ENCODE assay signal across 14 mouse cellular contexts in genomic region chr5:137528247-137528968, GRCm38 (mm10). TPM values are rescaled to one million over a fixed set of nuclear protein-coding genes. Genes with fewer than 3 reads are reported as not detected.
DNase-seq lines count a peak whose midpoint lies in the region; ATAC-seq and TF ChIP-seq lines count a peak whose summit lies in the region.
"Had no signal": no experiment of that assay in that cellular context is flagged by ENCODE, and none has a peak within 500 bp of the region (broad histone marks: within the 10 kb centered on the region; RNA-seq: fewer than 3 reads in every experiment).

No protein-coding gene starts in this region.

- H3K27me3 ChIP-seq in forebrain, embryonic 11.5 days (ENCODE audit: control insufficient read depth, insufficient read depth, low read length): no peaks in the 10 kb centered on the region
- H3K27me3 ChIP-seq in forebrain, embryonic 15.5 days: no peaks in the 10 kb centered on the region
- H3K27me3 ChIP-seq in liver, embryonic 11.5 days (replicated peaks; ENCODE audit: control insufficient read depth, insufficient read depth, low read length): no peaks in the 10 kb centered on the region
- no peaks in the 10 kb centered on the region for H3K27me3 ChIP-seq in liver, postnatal 0 days (ENCODE audit: insufficient read depth, low read length)
- H3K27me3 ChIP-seq in forebrain, embryonic 13.5 days: no peaks in the 10 kb centered on the region
- H3K27me3 ChIP-seq in midbrain, embryonic 14.5 days (ENCODE audit: control insufficient read depth, insufficient read depth, low read length): no peaks in the 10 kb centered on the region

- WGBS in forebrain, embryonic 11.5 days: 87% methylated on average over 22 of the region's 22 CpGs
- 82% methylated on average over 22 of the region's 22 CpGs for WGBS in forebrain, embryonic 15.5 days
- WGBS in liver, embryonic 11.5 days: 83% methylated on average over 22 of the region's 22 CpGs
- WGBS in liver, postnatal 0 days (ENCODE audit: insufficient replicate concordance): 79% methylated on average over 22 of the region's 22 CpGs
- 88% methylated on average over 22 of the region's 22 CpGs for WGBS in forebrain, embryonic 13.5 days
- WGBS in midbrain, embryonic 14.5 days: 83% methylated on average over 22 of the region's 22 CpGs

- peaks cover 18% of the 10 kb centered on the region for H3K36me3 ChIP-seq in forebrain, embryonic 11.5 days (ENCODE audit: control insufficient read depth, insufficient read depth, low read length)
- peaks cover 62% of the 10 kb centered on the region for H3K36me3 ChIP-seq in forebrain, embryonic 15.5 days
- peaks cover 50% of the 10 kb centered on the region for H3K36me3 ChIP-seq in liver, embryonic 11.5 days (ENCODE audit: control insufficient read depth, insufficient read depth, low read length)
- peaks cover 69% of the 10 kb centered on the region for H3K36me3 ChIP-seq in liver, postnatal 0 days (replicated peaks; ENCODE audit: insufficient read depth, low read length)
- H3K36me3 ChIP-seq in forebrain, embryonic 13.5 days (ENCODE audit: poor library complexity, severe bottlenecking): peaks cover 67% of the 10 kb centered on the region
- H3K36me3 ChIP-seq in midbrain, embryonic 14.5 days (ENCODE audit: control insufficient read depth, insufficient read depth, low read length): peaks cover 68% of the 10 kb centered on the region

- ATAC-seq in forebrain, embryonic 11.5 days (replicated peaks; ENCODE audit: low FRiP score): no peak
- ATAC-seq in forebrain, embryonic 15.5 days (replicated peaks): no peak
- no peak for ATAC-seq in liver, embryonic 11.5 days (replicated peaks; ENCODE audit: low FRiP score)
- no peak for ATAC-seq in liver, postnatal 0 days
- ATAC-seq in forebrain, embryonic 13.5 days: no peak
- ATAC-seq in midbrain, embryonic 14.5 days (ENCODE audit: low FRiP score, low TSS enrichment): no peak

- H3K4me3 ChIP-seq in forebrain, embryonic 11.5 days (ENCODE audit: low read depth, low read length): no peak overlapping the region
- no peak overlapping the region for H3K4me3 ChIP-seq in forebrain, embryonic 15.5 days
- H3K4me3 ChIP-seq in liver, embryonic 11.5 days (ENCODE audit: low read depth, low read length): no peak overlapping the region
- no peak overlapping the region for H3K4me3 ChIP-seq in liver, postnatal 0 days (ENCODE audit: low read depth, low read length)
- no peak overlapping the region for H3K4me3 ChIP-seq in forebrain, embryonic 13.5 days
- H3K4me3 ChIP-seq in midbrain, embryonic 14.5 days (replicated peaks; ENCODE audit: low read depth, low read length): no peak overlapping the region

- no peak for TF ChIP-seq CTCF in liver, postnatal 0 days (IDR thresholded peaks at IDR 0.05; ENCODE audit: low read depth)

- no peaks in the 10 kb centered on the region for H3K9me3 ChIP-seq in forebrain, embryonic 11.5 days (ENCODE audit: control insufficient read depth, low read length)
- H3K9me3 ChIP-seq in forebrain, embryonic 15.5 days: no peaks in the 10 kb centered on the region
- H3K9me3 ChIP-seq in liver, embryonic 11.5 days (ENCODE audit: control insufficient read depth, low read length): no peaks in the 10 kb centered on the region
- no peaks in the 10 kb centered on the region for H3K9me3 ChIP-seq in liver, postnatal 0 days (ENCODE audit: low read length)
- no peaks in the 10 kb centered on the region for H3K9me3 ChIP-seq in forebrain, embryonic 13.5 days (replicated peaks)
- H3K9me3 ChIP-seq in midbrain, embryonic 14.5 days (ENCODE audit: control insufficient read depth, low read length): no peaks in the 10 kb centered on the region

- no peak for TF ChIP-seq EP300 in liver, postnatal 0 days (IDR thresholded peaks at IDR 0.05; ENCODE audit: low read depth)

- H3K4me2 ChIP-seq in forebrain, embryonic 11.5 days (ENCODE audit: low read depth, low read length, severe bottlenecking): no peak overlapping the region
- no peak overlapping the region for H3K4me2 ChIP-seq in forebrain, embryonic 15.5 days (replicated peaks)
- no peak overlapping the region for H3K4me2 ChIP-seq in liver, embryonic 11.5 days
- H3K4me2 ChIP-seq in liver, postnatal 0 days (ENCODE audit: low read depth, low read length): no peak overlapping the region
- no peak overlapping the region for H3K4me2 ChIP-seq in forebrain, embryonic 13.5 days
- no peak overlapping the region for H3K4me2 ChIP-seq in midbrain, embryonic 14.5 days (ENCODE audit: low read length)

- DNase-seq in forebrain, embryonic 11.5 days (ENCODE audit: low spot score): peak; percentile 52
- DNase-seq in liver, embryonic 11.5 days (ENCODE audit: low spot score): no peak
- no peak for DNase-seq in liver, postnatal 0 days
- DNase-seq in midbrain, embryonic 14.5 days: no peak
- DNase-seq in spleen, adult 12 weeks (ENCODE audit: low spot score): no peak
- DNase-seq in layer of hippocampus, adult 18-20 months (ENCODE audit: low spot score in 2 of 2): no peak
- DNase-seq: gastrocnemius, postnatal 36 days; heart, postnatal 36 days; thymus, postnatal 14 days had no signal

- no peak overlapping the region for H3K27ac ChIP-seq in forebrain, embryonic 11.5 days (ENCODE audit: low read depth, low read length)
- H3K27ac ChIP-seq in forebrain, embryonic 15.5 days (replicated peaks): no peak overlapping the region
- H3K27ac ChIP-seq in liver, embryonic 11.5 days (ENCODE audit: low read depth, low read length): peak overlapping the region; percentile 15; the same call in 1 of the 2 replicates
- H3K27ac ChIP-seq in liver, postnatal 0 days (ENCODE audit: low read depth): no peak overlapping the region
- peak overlapping the region; percentile 35; the same call in 1 of the 2 replicates for H3K27ac ChIP-seq in forebrain, embryonic 13.5 days
- H3K27ac ChIP-seq in midbrain, embryonic 14.5 days (replicated peaks; ENCODE audit: low read depth, low read length): no peak overlapping the region
- H3K27ac ChIP-seq: liver, embryonic 14.5 days had no signal

- H3K4me1 ChIP-seq in forebrain, embryonic 11.5 days (replicated peaks; ENCODE audit: control insufficient read depth, insufficient read depth, low read length): peaks cover 12% of the 10 kb centered on the region
- peaks cover 30% of the 10 kb centered on the region for H3K4me1 ChIP-seq in forebrain, embryonic 15.5 days
- H3K4me1 ChIP-seq in liver, embryonic 11.5 days (replicated peaks; ENCODE audit: control insufficient read depth, insufficient read depth, low read length): peaks cover 24% of the 10 kb centered on the region
- H3K4me1 ChIP-seq in liver, postnatal 0 days (ENCODE audit: insufficient read depth): peaks cover 16% of the 10 kb centered on the region
- H3K4me1 ChIP-seq in forebrain, embryonic 13.5 days: peaks cover 48% of the 10 kb centered on the region
- H3K4me1 ChIP-seq in midbrain, embryonic 14.5 days (ENCODE audit: control insufficient read depth, insufficient read depth, low read length): peaks cover 11% of the 10 kb centered on the region

- H3K9ac ChIP-seq in forebrain, embryonic 11.5 days (ENCODE audit: low read length): no peak overlapping the region
- H3K9ac ChIP-seq in forebrain, embryonic 15.5 days (replicated peaks): no peak overlapping the region
- H3K9ac ChIP-seq in liver, embryonic 11.5 days (ENCODE audit: low read depth, low read length): 0 out of 2 replicates have a peak overlapping the region, but pooled peaks have one; percentile 8
- no peak overlapping the region for H3K9ac ChIP-seq in liver, postnatal 0 days (replicated peaks)
- H3K9ac ChIP-seq in forebrain, embryonic 13.5 days: peak overlapping the region; percentile 5; the same call in 1 of the 2 replicates
- H3K9ac ChIP-seq in midbrain, embryonic 14.5 days (replicated peaks; ENCODE audit: low read length): 0 out of 2 replicates have a peak overlapping the region, but pooled peaks have one; percentile 6
- H3K9ac ChIP-seq: liver, embryonic 14.5 days had no signal

RNA-seq across cellular contexts. Expression of gene Epo, which starts 4.6 kb away (rescaled TPM):
- polyA plus RNA-seq in forebrain, embryonic 11.5 days (2014; fragmentation: Nextera tagmentation; extraction: Ambion mirVana): 0.40 and 0.84 TPM in 2 replicates
- not detected in 2 replicates for polyA plus RNA-seq in forebrain, embryonic 15.5 days (2015; fragmentation: Nextera tagmentation; extraction: Ambion mirVana)
- polyA plus RNA-seq in liver, embryonic 11.5 days (2014; fragmentation: Nextera tagmentation; extraction: Ambion mirVana): 4.6 and 7.8 TPM in 2 replicates
- 0.13 and 0.26 TPM in 2 replicates for polyA plus RNA-seq in liver, postnatal 0 days (2015; fragmentation: Nextera tagmentation; extraction: Ambion mirVana)
- polyA plus RNA-seq in forebrain, embryonic 13.5 days (2015; fragmentation: Nextera tagmentation; extraction: Ambion mirVana): 0.35 TPM in 1 of 2 replicates, not detected in the other
- not detected in 2 replicates for polyA plus RNA-seq in midbrain, embryonic 14.5 days (2014; fragmentation: Nextera tagmentation; extraction: Ambion mirVana)
- not detected for total RNA-seq in layer of hippocampus, adult 18-20 months (2021)
- total RNA-seq: gastrocnemius, postnatal 36 days; heart, postnatal 36 days had no signal
- polyA plus RNA-seq: C2C12; neural tube, embryonic 14.5 days had no signal

RNA-seq across cellular contexts. Expression of gene Gnb2, which starts 4.9 kb away (rescaled TPM):
- 410 and 508 TPM in 2 replicates for polyA plus RNA-seq in forebrain, embryonic 11.5 days (2014; fragmentation: Nextera tagmentation; extraction: Ambion mirVana)
- 535 and 578 TPM in 2 replicates for polyA plus RNA-seq in forebrain, embryonic 15.5 days (2015; fragmentation: Nextera tagmentation; extraction: Ambion mirVana)
- polyA plus RNA-seq in liver, embryonic 11.5 days (2014; fragmentation: Nextera tagmentation; extraction: Ambion mirVana): 306 and 319 TPM in 2 replicates
- 165 and 177 TPM in 2 replicates for polyA plus RNA-seq in liver, postnatal 0 days (2015; fragmentation: Nextera tagmentation; extraction: Ambion mirVana)
- 483 and 508 TPM in 2 replicates for polyA plus RNA-seq in forebrain, embryonic 13.5 days (2015; fragmentation: Nextera tagmentation; extraction: Ambion mirVana)
- 633 and 757 TPM in 2 replicates for polyA plus RNA-seq in midbrain, embryonic 14.5 days (2014; fragmentation: Nextera tagmentation; extraction: Ambion mirVana)
- total RNA-seq in layer of hippocampus, adult 18-20 months (2021): 100 to 1,000 TPM; 573 to 580 TPM

RNA-seq across cellular contexts. Expression of gene Gigyf1, which starts 10.1 kb away (rescaled TPM):
- polyA plus RNA-seq in forebrain, embryonic 11.5 days (2014; fragmentation: Nextera tagmentation; extraction: Ambion mirVana): 14.0 and 14.9 TPM in 2 replicates
- 19.2 and 20.0 TPM in 2 replicates for polyA plus RNA-seq in forebrain, embryonic 15.5 days (2015; fragmentation: Nextera tagmentation; extraction: Ambion mirVana)
- 7.0 and 9.0 TPM in 2 replicates for polyA plus RNA-seq in liver, embryonic 11.5 days (2014; fragmentation: Nextera tagmentation; extraction: Ambion mirVana)
- 2.8 and 4.0 TPM in 2 replicates for polyA plus RNA-seq in liver, postnatal 0 days (2015; fragmentation: Nextera tagmentation; extraction: Ambion mirVana)
- polyA plus RNA-seq in forebrain, embryonic 13.5 days (2015; fragmentation: Nextera tagmentation; extraction: Ambion mirVana): 16.1 and 17.5 TPM in 2 replicates
- 17.0 and 23.5 TPM in 2 replicates for polyA plus RNA-seq in midbrain, embryonic 14.5 days (2014; fragmentation: Nextera tagmentation; extraction: Ambion mirVana)
- 10 to 100 TPM; 64.1 to 65.4 TPM for total RNA-seq in layer of hippocampus, adult 18-20 months (2021)

RNA-seq across cellular contexts. Expression of gene Actl6b, which starts 24.9 kb away (rescaled TPM):
- polyA plus RNA-seq in forebrain, embryonic 11.5 days (2014; fragmentation: Nextera tagmentation; extraction: Ambion mirVana): 20.5 and 22.8 TPM in 2 replicates
- 250 and 259 TPM in 2 replicates for polyA plus RNA-seq in forebrain, embryonic 15.5 days (2015; fragmentation: Nextera tagmentation; extraction: Ambion mirVana)
- 0.70 and 0.79 TPM in 2 replicates for polyA plus RNA-seq in liver, embryonic 11.5 days (2014; fragmentation: Nextera tagmentation; extraction: Ambion mirVana)
- polyA plus RNA-seq in liver, postnatal 0 days (2015; fragmentation: Nextera tagmentation; extraction: Ambion mirVana): not detected in 2 replicates
- 144 and 174 TPM in 2 replicates for polyA plus RNA-seq in forebrain, embryonic 13.5 days (2015; fragmentation: Nextera tagmentation; extraction: Ambion mirVana)
- 234 and 291 TPM in 2 replicates for polyA plus RNA-seq in midbrain, embryonic 14.5 days (2014; fragmentation: Nextera tagmentation; extraction: Ambion mirVana)
- 100 to 1,000 TPM; 118 to 136 TPM for total RNA-seq in layer of hippocampus, adult 18-20 months (2021)
- total RNA-seq: gastrocnemius, postnatal 36 days; heart, postnatal 36 days had no signal
- polyA plus RNA-seq: C2C12; liver, embryonic 14.5 days had no signal

RNA-seq across cellular contexts. Expression of gene Pop7, which starts 26.1 kb away (rescaled TPM):
- 55.9 and 62.4 TPM in 2 replicates for polyA plus RNA-seq in forebrain, embryonic 11.5 days (2014; fragmentation: Nextera tagmentation; extraction: Ambion mirVana)
- polyA plus RNA-seq in forebrain, embryonic 15.5 days (2015; fragmentation: Nextera tagmentation; extraction: Ambion mirVana): 75.9 and 79.3 TPM in 2 replicates
- 61.4 and 70.6 TPM in 2 replicates for polyA plus RNA-seq in liver, embryonic 11.5 days (2014; fragmentation: Nextera tagmentation; extraction: Ambion mirVana)
- polyA plus RNA-seq in liver, postnatal 0 days (2015; fragmentation: Nextera tagmentation; extraction: Ambion mirVana): 27.5 and 27.7 TPM in 2 replicates
- polyA plus RNA-seq in forebrain, embryonic 13.5 days (2015; fragmentation: Nextera tagmentation; extraction: Ambion mirVana): 75.6 and 82.9 TPM in 2 replicates
- 83.7 and 103 TPM in 2 replicates for polyA plus RNA-seq in midbrain, embryonic 14.5 days (2014; fragmentation: Nextera tagmentation; extraction: Ambion mirVana)
- total RNA-seq in layer of hippocampus, adult 18-20 months (2021): 10 to 100 TPM; 33.2 to 34.6 TPM

Comparison
In these comparisons a context has a peak if more than half of its experiments do, and no peak if none do; other contexts are left out.
1. H3K27ac ChIP-seq: peak in liver, embryonic 11.5 days (single experiment) and forebrain, embryonic 13.5 days (single experiment); none in forebrain, embryonic 11.5 days (single experiment), forebrain, embryonic 15.5 days (single experiment), liver, postnatal 0 days (single experiment) and midbrain, embryonic 14.5 days (single experiment).
2. H3K9ac ChIP-seq: peak in liver, embryonic 11.5 days (single experiment), forebrain, embryonic 13.5 days (single experiment) and midbrain, embryonic 14.5 days (single experiment); none in forebrain, embryonic 11.5 days (single experiment), forebrain, embryonic 15.5 days (single experiment) and liver, postnatal 0 days (single experiment).